Mouse (Mus musculus): ENCODE data around the gene Gm21994.
A peak's percentile ranks its signal among the peaks of the same experiment; 100 is the strongest.
"Not testable (repeated sequence)": the region's sequence is repeated elsewhere in the genome, so short reads cannot be mapped to it uniquely, and the experiment has no call there.

Gm21994 gene

GRCm38 (mm10) chr2:150255491-150255890, at the start of gene Gm21994:
Gene Gm21994, minus strand, starts transcription at chr2:150255591.
- not testable (repeated sequence) for DNase-seq (ENCODE audit: low spot score)

GRCm38 (mm10) chr2:150299096-150299495, 43.7 kb upstream of the Gm21994 start:
- DNase-seq (ENCODE audit: low spot score) = no peak

- DNase-seq (ENCODE audit: low spot score) = no peak
Observed at GRCm38 (mm10) chr2:150293669-150294068, 38.3 kb upstream of the Gm21994 start.

- DNase-seq (ENCODE audit: low spot score) = not testable (repeated sequence)
Observed at GRCm38 (mm10) chr2:150257291-150257690, 1.9 kb upstream of the Gm21994 start, which contains the start of gene Gm14124. Gene Gm14124, plus strand, starts transcription at chr2:150257517.

- DNase-seq (ENCODE audit: low spot score) = not testable (repeated sequence)
Observed at GRCm38 (mm10) chr2:150256861-150257260, 1.5 kb upstream of the Gm21994 start.

- no peak for DNase-seq (ENCODE audit: low spot score)
Observed at GRCm38 (mm10) chr2:150243211-150243610, 12.2 kb downstream of the Gm21994 start.

- not testable (repeated sequence) for DNase-seq (ENCODE audit: low spot score)
Observed at GRCm38 (mm10) chr2:150223263-150223662, 32.1 kb downstream of the Gm21994 start.

GRCm38 (mm10) chr2:150218363-150218725, 37.0 kb downstream of the Gm21994 start:
- not testable (repeated sequence) for DNase-seq (ENCODE audit: low spot score)

GRCm38 (mm10) chr2:150217600-150218362, 37.6 kb downstream of the Gm21994 start, which contains the start of gene Zfp937:
Gene Zfp937, plus strand, starts transcription at chr2:150218073.
- DNase-seq (ENCODE audit: low spot score) = peak; percentile 68
